Mouse (Mus musculus): ENCODE results near the gene E2f6. TPM values are rescaled to one million over a fixed set of nuclear protein-coding genes. Genes with fewer than 3 reads are reported as not detected.

The E2f6 gene
- 12.5 TPM for total RNA-seq (2023)

GRCm38 (mm10) chr12:16810525-16811431 is at the start of gene E2f6:
Gene E2f6 (plus strand): TSS chr12:16810963.

DNA sequence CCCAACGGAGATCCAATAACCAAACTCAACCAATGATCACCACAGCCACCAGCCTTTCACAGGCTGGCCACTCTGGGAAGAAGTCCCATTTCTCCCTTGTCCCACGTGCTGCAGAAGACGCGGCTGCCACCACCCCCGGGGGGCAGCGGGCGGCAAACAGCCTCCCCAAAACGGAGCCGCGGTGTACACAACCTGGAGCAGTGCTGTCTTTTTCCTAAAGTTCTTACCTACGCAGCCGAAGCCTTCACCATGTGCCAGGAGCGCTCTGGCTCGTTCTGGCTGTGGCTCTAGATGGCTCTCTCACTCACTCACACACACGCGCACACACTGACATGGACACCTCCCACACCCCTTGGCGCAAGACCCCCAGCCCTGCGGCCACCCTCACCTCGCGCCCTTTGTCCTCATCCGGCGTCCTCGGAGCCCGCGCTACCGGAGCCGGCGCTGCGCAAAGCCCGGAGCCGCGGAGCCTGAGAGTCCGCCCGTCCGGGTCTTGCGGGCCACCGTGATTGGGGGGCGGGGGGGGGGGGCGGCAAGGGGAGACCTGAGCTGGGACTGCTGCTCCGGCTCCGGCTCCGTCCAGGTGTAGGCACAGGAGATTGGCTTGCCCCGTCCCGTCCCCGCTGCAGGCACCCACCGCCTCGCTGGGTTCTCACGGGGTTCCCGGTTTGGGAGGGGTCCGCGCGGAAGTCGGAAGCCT is 10.4 kb upstream of the E2f6 start, which contains the start of gene Greb1:
TSS of gene Greb1 (minus strand) at position 628 of the 700 bp plus-strand sequence.

Other genes with a start within 250 kb of the E2f6 start
- 54.2 TPM for gene Lpin1, start 200.0 kb upstream of the E2f6 start, total RNA-seq (2023)
- not detected for gene Ntsr2, start 157.6 kb upstream of the E2f6 start, total RNA-seq (2023)
- 5.3 TPM for gene Greb1, start 10.1 kb upstream of the E2f6 start, total RNA-seq (2023)
- gene Rock2, start 83.9 kb downstream of the E2f6 start, total RNA-seq (2023): 44.5 TPM
- gene Pqlc3, start 189.4 kb downstream of the E2f6 start, total RNA-seq (2023): 16.0 TPM
- gene 2410004P03Rik, start 200.8 kb downstream of the E2f6 start, total RNA-seq (2023): not detected